Mouse (Mus musculus) myocyte (in vitro differentiated cells): ENCODE measurements around the gene Tjp1. TPM values are rescaled to one million over a fixed set of nuclear protein-coding genes. Genes with fewer than 3 reads are reported as not detected.

Experiments
- H3K27me3 ChIP-seq: one replicate; pipeline ENCODE4 v1.6.1; 2011; ENCODE audit not compliant: control insufficient read depth, insufficient read depth, insufficient read length
- H3K36me3 ChIP-seq: one replicate; pipeline ENCODE4 v1.6.1; 2011; ENCODE audit not compliant: control insufficient read depth, insufficient read depth
- H3K4me2 ChIP-seq: one replicate; pipeline ENCODE4 v1.6.1; 2011; ENCODE audit warnings: low read depth, control low read depth
- H3K4me3 ChIP-seq: one replicate; pipeline ENCODE4 v1.5.1; 2011; ENCODE audit warnings: mild to moderate bottlenecking, control low read depth, moderate library complexity
- H3K79me2 ChIP-seq: one replicate; pipeline ENCODE4 v1.6.1; 2011; ENCODE audit not compliant: control insufficient read depth, insufficient read depth
- H3ac ChIP-seq: one replicate; pipeline ENCODE4 v1.6.1; 2011; ENCODE audit not compliant: control insufficient read depth, insufficient read length
- CEBPB ChIP-seq: IDR thresholded peaks from 2 replicates; pipeline ENCODE4 v1.6.1; 2011; ENCODE audit warnings: mild to moderate bottlenecking, moderate library complexity; ENCODE audit not compliant: poor library complexity, insufficient read depth, severe bottlenecking
- E2F4 ChIP-seq: IDR thresholded peaks from one replicate; pipeline ENCODE4 v1.6.1; 2011; ENCODE audit warnings: mild to moderate bottlenecking, control low read depth, moderate library complexity; ENCODE audit not compliant: insufficient read depth
- MAX ChIP-seq: IDR thresholded peaks from one replicate; pipeline ENCODE4 v1.6.1; 2011; ENCODE audit warnings: low read depth, mild to moderate bottlenecking, control low read depth
- MYOD1 ChIP-seq, 3 experiments: IDR thresholded peaks; one replicate each; pipeline ENCODE4 v1.6.1; 2011; ENCODE audit warnings: control low read depth in 2 of 3, low read depth in 2 of 3, mild to moderate bottlenecking in 2 of 3, moderate library complexity in 1 of 3; ENCODE audit not compliant: insufficient read length in 2 of 3, control insufficient read depth in 1 of 3
- MYOG ChIP-seq, 3 experiments: IDR thresholded peaks; one replicate each; pipeline ENCODE4 v1.6.1; 2011; ENCODE audit warnings: control low read depth in 2 of 3, low read depth in 2 of 3, mild to moderate bottlenecking in 2 of 3; ENCODE audit not compliant: insufficient read length in 2 of 3, control insufficient read depth in 1 of 3, insufficient read depth in 1 of 3
- POLR2A ChIP-seq: IDR thresholded peaks from one replicate; pipeline ENCODE4 v1.6.1; 2011; ENCODE audit warnings: low read depth, mild to moderate bottlenecking, control low read depth, moderate library complexity; ENCODE audit not compliant: insufficient read length
- POLR2AphosphoS2 ChIP-seq: IDR thresholded peaks from one replicate; pipeline ENCODE4 v1.6.1; 2011; ENCODE audit warnings: low read depth, control low read depth; ENCODE audit not compliant: insufficient read length
- REST ChIP-seq: IDR thresholded peaks from one replicate; pipeline ENCODE4 v1.6.1; 2011; ENCODE audit warnings: mild to moderate bottlenecking, control low read depth, moderate library complexity; ENCODE audit not compliant: insufficient read depth, insufficient read length
- SRF ChIP-seq: IDR thresholded peaks from one replicate; pipeline ENCODE4 v1.6.1; 2011; ENCODE audit warnings: low read depth; ENCODE audit not compliant: control insufficient read depth, insufficient read length
- TCF12 ChIP-seq: IDR thresholded peaks from one replicate; pipeline ENCODE4 v1.6.1; 2011; ENCODE audit warnings: mild to moderate bottlenecking, control low read depth; ENCODE audit not compliant: poor library complexity, insufficient read depth, severe bottlenecking
- TCF3 ChIP-seq: IDR thresholded peaks from one replicate; pipeline ENCODE4 v1.6.1; 2011; ENCODE audit warnings: low read depth, control low read depth; ENCODE audit not compliant: insufficient read length
- USF1 ChIP-seq: IDR thresholded peaks from one replicate; pipeline ENCODE4 v1.6.1; 2011; ENCODE audit warnings: low read depth, mild to moderate bottlenecking, control low read depth, moderate library complexity
- polyA plus RNA-seq: library from polyadenylated mRNA; unstranded; fragments of >200 nt; fragmentation: generic; extraction: Trizol; gene quantifications from one replicate; pipeline ENCODE4 v1.2.1, GENCODE M21; 2012; ENCODE audit warnings: missing spikeins

Tjp1 gene
- polyA plus RNA-seq, 1 experiment: 24.3 TPM

DNA sequence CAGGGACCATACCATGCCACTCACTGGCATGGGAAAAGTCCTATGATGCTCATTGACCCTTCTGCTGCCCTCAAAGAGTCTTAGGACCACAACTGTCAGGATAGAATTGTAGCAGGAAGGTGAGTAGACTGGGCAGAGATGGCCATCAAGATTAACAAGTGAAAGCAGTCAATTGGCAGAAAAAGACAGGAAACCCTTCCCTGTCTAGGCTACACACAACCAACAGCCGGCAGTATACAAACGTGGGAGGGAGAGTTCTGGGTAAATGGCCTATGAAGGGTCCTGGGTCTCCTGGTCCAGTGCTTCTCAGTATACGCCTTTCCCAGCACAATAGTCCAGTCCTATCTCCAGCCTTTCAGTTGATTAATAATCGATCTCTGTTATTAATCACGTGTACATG is 89.4 kb downstream of the Tjp1 start:
- no peak overlapping the region for H3ac ChIP-seq
- no peak for TF ChIP-seq POLR2AphosphoS2
- no peak for TF ChIP-seq POLR2A
- no peak for TF ChIP-seq MYOG (IDR thresholded peaks at IDR 0.05; ENCODE audit: control insufficient read depth in 1 of 3, insufficient read depth in 1 of 3, insufficient read length in 2 of 3, low read depth in 2 of 3)
- TF ChIP-seq TCF3: no peak
- no peak for TF ChIP-seq SRF
- no peak for TF ChIP-seq E2F4
- TF ChIP-seq REST: no peak
- no peak for TF ChIP-seq MAX
- TF ChIP-seq USF1: no peak
- TF ChIP-seq TCF12: no peak
- H3K36me3 ChIP-seq: no peaks in the 10 kb centered on the region
- H3K27me3 ChIP-seq: no peaks in the 10 kb centered on the region
- no peak overlapping the region for H3K4me3 ChIP-seq
- no peaks in the 10 kb centered on the region for H3K79me2 ChIP-seq
- no peak overlapping the region for H3K4me2 ChIP-seq

DNA sequence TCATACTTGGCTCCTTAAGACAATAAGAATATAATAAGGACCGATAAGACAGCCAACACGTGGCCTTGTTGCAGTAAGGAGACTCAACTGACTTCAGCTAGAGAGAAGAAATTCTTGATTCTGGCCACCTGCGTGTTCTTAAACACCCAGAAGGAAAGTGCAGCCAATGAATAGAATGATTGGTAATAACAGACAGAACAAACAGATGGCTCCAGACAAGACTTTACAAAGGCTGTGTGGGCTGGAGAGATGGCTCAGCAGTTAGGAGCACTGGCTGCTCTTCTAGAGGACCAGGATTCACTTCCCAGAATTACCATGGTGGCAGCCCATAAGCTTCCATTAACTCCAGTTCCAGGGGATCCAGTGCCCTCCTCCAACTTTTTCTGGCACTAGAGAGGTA is 90.7 kb downstream of the Tjp1 start:
- no peaks in the 10 kb centered on the region for H3K27me3 ChIP-seq
- H3K79me2 ChIP-seq: no peaks in the 10 kb centered on the region
- no peak overlapping the region for H3ac ChIP-seq
- no peak overlapping the region for H3K4me2 ChIP-seq
- no peak for TF ChIP-seq MAX
- TF ChIP-seq USF1: no peak
- no peak for TF ChIP-seq REST
- no peak for TF ChIP-seq SRF
- TF ChIP-seq MYOD1 (IDR thresholded peaks at IDR 0.05; ENCODE audit: control insufficient read depth in 1 of 3, insufficient read length in 2 of 3, low read depth in 2 of 3): no peak
- TF ChIP-seq MYOG (IDR thresholded peaks at IDR 0.05; ENCODE audit: control insufficient read depth in 1 of 3, insufficient read depth in 1 of 3, insufficient read length in 2 of 3, low read depth in 2 of 3): no peak
- no peak for TF ChIP-seq TCF3
- no peak for TF ChIP-seq TCF12
- no peak for TF ChIP-seq CEBPB
- no peak for TF ChIP-seq POLR2AphosphoS2
- no peak for TF ChIP-seq POLR2A
- TF ChIP-seq E2F4: no peak
- H3K36me3 ChIP-seq: no peaks in the 10 kb centered on the region
- H3K4me3 ChIP-seq: no peak overlapping the region

DNA sequence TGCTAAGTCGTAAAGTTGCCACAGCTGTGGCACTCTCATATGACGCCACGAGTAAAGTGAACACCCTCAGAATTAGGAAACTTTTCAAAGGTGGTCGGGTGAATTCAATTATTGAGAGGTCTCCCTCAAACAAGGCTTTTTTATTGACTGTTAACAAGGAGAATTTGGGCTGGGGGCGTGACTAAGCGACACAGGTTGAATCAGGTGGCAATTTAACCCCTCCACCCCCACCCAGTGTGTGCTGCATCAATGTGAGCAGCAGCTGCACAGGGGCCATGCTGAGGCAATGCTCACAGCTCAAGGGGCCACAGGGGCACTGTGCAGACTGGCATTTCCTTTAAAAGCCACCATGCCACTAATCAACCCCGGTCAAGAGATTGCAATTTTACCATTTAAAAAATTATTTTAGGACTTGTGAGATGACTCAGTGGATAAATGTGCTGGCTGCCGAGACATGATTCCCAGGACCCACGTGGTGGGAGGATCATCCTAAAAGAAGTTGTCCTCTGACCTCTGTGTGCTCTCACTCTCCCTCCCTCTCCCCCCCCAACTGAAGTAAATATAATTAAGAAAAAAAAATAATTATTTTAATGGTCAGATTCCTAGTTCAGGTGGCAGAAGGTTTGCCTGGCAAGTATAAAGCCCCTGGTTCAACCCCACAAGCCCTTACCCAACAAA is 96.4 kb downstream of the Tjp1 start:
- peak overlapping the region; percentile 53 for H3K4me2 ChIP-seq
- peak in 2 of 3 experiments; percentile 79 to 85 for TF ChIP-seq MYOG (IDR thresholded peaks at IDR 0.05; ENCODE audit: control insufficient read depth in 1 of 3, insufficient read depth in 1 of 3, insufficient read length in 2 of 3, low read depth in 2 of 3)
- peak; percentile 57 for TF ChIP-seq USF1
- TF ChIP-seq E2F4: no peak
- no peak for TF ChIP-seq POLR2AphosphoS2
- TF ChIP-seq TCF3: no peak
- no peak for TF ChIP-seq MAX
- TF ChIP-seq CEBPB: no peak
- no peak for TF ChIP-seq POLR2A
- TF ChIP-seq TCF12: no peak
- peak in 2 of 3 experiments; percentile 78 to 89 for TF ChIP-seq MYOD1 (IDR thresholded peaks at IDR 0.05; ENCODE audit: control insufficient read depth in 1 of 3, insufficient read length in 2 of 3, low read depth in 2 of 3)
- TF ChIP-seq REST: no peak
- TF ChIP-seq SRF: no peak
- no peaks in the 10 kb centered on the region for H3K36me3 ChIP-seq

DNA sequence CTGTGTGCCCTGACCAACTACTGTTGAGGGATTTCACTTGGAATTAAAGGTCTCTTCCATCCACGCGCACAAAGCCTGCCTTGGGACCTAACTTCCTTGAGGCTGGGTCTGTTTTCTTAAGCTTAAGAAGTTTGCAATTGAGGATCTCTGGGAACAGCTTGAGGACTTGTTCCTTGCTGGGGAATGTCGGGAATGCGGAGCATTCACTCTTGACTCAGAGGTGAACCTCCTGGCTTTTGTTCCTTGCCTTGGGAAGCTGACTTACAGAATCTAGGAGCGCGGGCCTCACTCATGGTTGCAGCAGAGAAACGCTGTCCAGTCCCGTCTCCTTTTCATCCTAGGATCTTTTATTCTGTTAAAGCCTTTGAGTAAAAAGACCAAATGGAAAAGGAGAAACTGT is 97.2 kb downstream of the Tjp1 start:
- no peak overlapping the region for H3ac ChIP-seq
- TF ChIP-seq POLR2AphosphoS2: no peak
- no peak for TF ChIP-seq CEBPB
- TF ChIP-seq POLR2A: no peak
- TF ChIP-seq MYOG (IDR thresholded peaks at IDR 0.05; ENCODE audit: control insufficient read depth in 1 of 3, insufficient read depth in 1 of 3, insufficient read length in 2 of 3, low read depth in 2 of 3): no peak
- no peak for TF ChIP-seq SRF
- TF ChIP-seq TCF3: no peak
- TF ChIP-seq E2F4: no peak
- TF ChIP-seq USF1: no peak

More for the DNA sequence above, 96.4 kb downstream of the Tjp1 start:
- Histone ChIP-seq H3K79me2 (no peaks in the 10 kb centered on the region), H3K4me3 (no peak overlapping the region), H3ac (no peak overlapping the region), H3K27me3 (no peaks in the 10 kb centered on the region)

DNA sequence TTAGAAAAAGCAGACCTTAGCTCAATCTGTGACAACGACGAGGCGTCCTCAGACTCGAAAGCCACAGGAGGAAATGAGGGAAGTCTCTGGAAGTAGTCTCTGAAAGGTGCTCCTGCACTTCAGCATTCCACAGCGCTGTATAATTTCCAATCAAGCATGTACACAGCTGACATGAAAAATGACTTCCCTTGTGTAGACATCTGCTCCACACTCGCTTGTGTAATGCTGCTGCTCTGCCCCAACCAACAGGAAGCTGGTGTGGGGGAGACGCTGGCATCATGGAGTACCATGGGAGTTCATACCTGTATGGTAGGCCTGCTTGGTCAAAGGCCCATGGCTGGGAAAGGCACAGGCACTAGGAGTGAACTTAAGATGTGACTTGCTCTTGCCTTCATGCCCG is 103.1 kb downstream of the Tjp1 start:
- H3K4me2 ChIP-seq: no peak overlapping the region
- H3K36me3 ChIP-seq: no peaks in the 10 kb centered on the region
- no peak for TF ChIP-seq CEBPB
- TF ChIP-seq MAX: no peak
- TF ChIP-seq MYOG (IDR thresholded peaks at IDR 0.05; ENCODE audit: control insufficient read depth in 1 of 3, insufficient read depth in 1 of 3, insufficient read length in 2 of 3, low read depth in 2 of 3): no peak
- no peak for TF ChIP-seq E2F4
- no peak for TF ChIP-seq SRF
- TF ChIP-seq MYOD1 (IDR thresholded peaks at IDR 0.05; ENCODE audit: control insufficient read depth in 1 of 3, insufficient read length in 2 of 3, low read depth in 2 of 3): no peak
- no peak for TF ChIP-seq REST
- TF ChIP-seq POLR2AphosphoS2: no peak
- TF ChIP-seq USF1: no peak
- no peak for TF ChIP-seq TCF12
- no peak for TF ChIP-seq POLR2A
- TF ChIP-seq TCF3: no peak
- H3ac ChIP-seq: no peak overlapping the region
- H3K27me3 ChIP-seq: no peaks in the 10 kb centered on the region
- no peaks in the 10 kb centered on the region for H3K79me2 ChIP-seq
- H3K4me3 ChIP-seq: no peak overlapping the region

More for the DNA sequence above, 97.2 kb downstream of the Tjp1 start:
- peak overlapping the region; percentile 53 for H3K4me2 ChIP-seq
- no peaks in the 10 kb centered on the region for H3K36me3 ChIP-seq
- H3K27me3 ChIP-seq: no peaks in the 10 kb centered on the region
- no peaks in the 10 kb centered on the region for H3K79me2 ChIP-seq
- H3K4me3 ChIP-seq: no peak overlapping the region
